Mouse (Mus musculus): ENCODE results near the gene Top1.

- TF ChIP-seq CTCF (IDR thresholded peaks at IDR 0.05; ENCODE audit: borderline replicate concordance, insufficient read depth, low read length) (no peak), POLR2A (IDR thresholded peaks at IDR 0.05; ENCODE audit: low read depth, low read length) (no peak)
Measured at GRCm38 (mm10) chr2:160715463-160716030, 69.9 kb downstream of the Top1 start.

Data from embryonic fibroblast, embryonic 13.5 days (primary cell).